Mouse (Mus musculus) liver, adult 2 months (tissue): Measurements from ENCODE around the gene Galr2.

Experiments
- CTCF ChIP-seq: fragments of 200-500 bp; IDR thresholded peaks from 2 replicates; pipeline ENCODE4 v1.5.1; 2011; ENCODE audit warnings: low read depth, low read length, control low read depth
- POLR2A ChIP-seq: fragments of 200-500 bp; IDR thresholded peaks from 2 replicates; pipeline ENCODE4 v1.6.1; 2011; ENCODE audit warnings: low read length, control low read depth; ENCODE audit not compliant: insufficient read depth; ENCODE audit errors: extremely low read depth

DNA sequence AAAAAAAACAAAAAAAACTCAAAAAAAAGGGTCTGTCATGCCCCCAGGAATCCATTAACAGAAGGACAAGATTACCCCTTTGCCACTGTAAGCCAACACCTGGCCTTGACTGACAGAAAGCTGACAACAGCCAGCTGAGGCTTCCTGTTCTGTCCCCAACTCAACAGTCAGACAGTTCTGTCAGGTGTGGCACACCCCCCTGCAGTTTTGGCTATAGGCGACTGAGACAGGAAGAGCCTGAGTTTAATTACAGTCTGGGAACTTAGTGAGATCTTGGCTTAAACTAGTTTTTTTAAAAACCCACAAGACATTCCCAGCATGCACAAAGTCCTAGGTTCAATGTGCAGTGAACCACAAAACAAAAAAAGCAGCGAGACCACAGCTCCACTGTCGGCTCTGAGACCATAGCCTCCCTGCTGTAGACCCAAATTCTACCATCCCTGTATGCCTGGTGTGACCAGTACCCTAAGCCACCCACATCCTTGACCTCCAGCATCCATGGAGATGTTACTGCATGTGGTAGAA is 27.6 kb upstream of the Galr2 start:
- TF ChIP-seq POLR2A (no peak), CTCF (no peak)
